Mouse (Mus musculus) lung, postnatal 0 days (tissue): ENCODE measurements around the gene Cfap73.

ENCODE experiments used
- CTCF ChIP-seq: IDR thresholded peaks from 2 replicates; pipeline ENCODE4 v1.5.1; 2016; ENCODE audit warnings: antibody characterized with exemption, mild to moderate bottlenecking
- EP300 ChIP-seq: IDR thresholded peaks from 2 replicates; pipeline ENCODE4 v1.6.1; 2016; ENCODE audit warnings: antibody characterized with exemption, mild to moderate bottlenecking, control low read depth

GRCm38 (mm10) chr5:120648569-120649373 is 14.7 kb upstream of the Cfap73 start, which contains the start of gene Rasal1:
- TF ChIP-seq CTCF (peak; percentile 56), EP300 (no peak)
